Mouse (Mus musculus) kidney, adult 2 months (tissue): ENCODE data around the gene Mfsd5. TPM values are rescaled to one million over a fixed set of nuclear protein-coding genes. Genes with fewer than 3 reads are reported as not detected.
A peak's percentile ranks its signal among the peaks of the same experiment; 100 is the strongest.

Source experiments
- DNase-seq: peaks from one replicate; pipeline ENCODE4 v3.0.0; 2021
- H3K27ac ChIP-seq: fragments of 200-500 bp; 2 replicates; pipeline ENCODE4 v1.5.1; 2012; ENCODE audit warnings: low read depth, low read length, control low read depth, inconsistent platforms; ENCODE audit not compliant: insufficient read depth
- H3K27me3 ChIP-seq: fragments of 200-500 bp; replicated peaks from 2 replicates; pipeline ENCODE4 v1.6.1; 2012; ENCODE audit warnings: mild to moderate bottlenecking, moderate library complexity, low read length, inconsistent platforms; ENCODE audit not compliant: control insufficient read depth, insufficient read depth
- H3K36me3 ChIP-seq: fragments of 200-500 bp; 2 replicates; pipeline ENCODE4 v1.6.1; 2012; ENCODE audit warnings: mild to moderate bottlenecking, moderate library complexity, low read length, inconsistent platforms; ENCODE audit not compliant: control insufficient read depth, insufficient read depth
- H3K4me1 ChIP-seq: fragments of 200-500 bp; 2 replicates; pipeline ENCODE4 v1.6.1; 2011; ENCODE audit warnings: low read length; ENCODE audit not compliant: control insufficient read depth, insufficient read depth
- H3K4me3 ChIP-seq: fragments of 200-500 bp; 2 replicates; pipeline ENCODE4 v1.5.1; 2011; ENCODE audit warnings: mild to moderate bottlenecking, low read depth, low read length, control low read depth; ENCODE audit not compliant: insufficient read depth
- CTCF ChIP-seq: fragments of 200-500 bp; conservative IDR thresholded peaks from 2 replicates; pipeline ENCODE4 v1.5.1; 2011; ENCODE audit warnings: low read depth, mild to moderate bottlenecking, control low read depth, low read length, moderate library complexity, mixed read lengths; ENCODE audit not compliant: insufficient read depth, insufficient read length
- POLR2A ChIP-seq: fragments of 200-500 bp; IDR thresholded peaks from one replicate; pipeline ENCODE4 v1.6.1; 2011; ENCODE audit warnings: low read depth, low read length, control low read depth
- WGBS: fragments of 180-500 bp; shearing (Covaris S2); methylation state at CpG from one replicate; pipeline ENCODE4 v1.1.7; 2018; 5-methylcytosine and 5-hydroxymethylcytosine counted together
- polyA plus RNA-seq: library from polyadenylated mRNA; depleted of rRNA; stranded (reverse); fragments of >200 nt; gene quantifications from 2 replicates; pipeline ENCODE4 v1.2.3, GENCODE M21; 2012

Mfsd5 gene
- polyA plus RNA-seq, 1 experiment: 66.5 TPM

- 88% methylated on average over 14 of the region's 14 CpGs for WGBS
Observed at GRCm38 (mm10) chr15:102238543-102239259, 40.6 kb upstream of the Mfsd5 start.

GRCm38 (mm10) chr15:102239260-102239590, 40.0 kb upstream of the Mfsd5 start:
- H3K4me1 ChIP-seq: peaks cover 7% of the 10 kb centered on the region; the same call in 1 of the 2 replicates

More at GRCm38 (mm10) chr15:102238543-102239259, 40.6 kb upstream of the Mfsd5 start:
- Histone ChIP-seq H3K27me3 (no peaks in the 10 kb centered on the region), H3K4me3 (no peak overlapping the region), H3K4me1 (peaks cover 3% of the 10 kb centered on the region; the same call in 1 of the 2 replicates), H3K27ac (no peak overlapping the region), H3K36me3 (no peaks in the 10 kb centered on the region)
- TF ChIP-seq POLR2A (no peak), CTCF (no peak)
- DNase-seq: no peak

GRCm38 (mm10) chr15:102239851-102240250, 39.4 kb upstream of the Mfsd5 start:
- H3K4me1 ChIP-seq: peaks cover 7% of the 10 kb centered on the region; the same call in 1 of the 2 replicates

More at GRCm38 (mm10) chr15:102239260-102239590, 40.0 kb upstream of the Mfsd5 start:
- DNase-seq: peak; percentile 85
- Histone ChIP-seq H3K27me3 (no peaks in the 10 kb centered on the region), H3K4me3 (no peak overlapping the region), H3K36me3 (no peaks in the 10 kb centered on the region), H3K27ac (no peak overlapping the region)
- 17% methylated on average over 9 of the region's 9 CpGs for WGBS
- TF ChIP-seq POLR2A: no peak
- peak; percentile 82 for TF ChIP-seq CTCF

GRCm38 (mm10) chr15:102240607-102241006, 38.6 kb upstream of the Mfsd5 start:
- TF ChIP-seq CTCF (no peak), POLR2A (no peak)
- H3K36me3 ChIP-seq: no peaks in the 10 kb centered on the region
- H3K4me1 ChIP-seq: peaks cover 7% of the 10 kb centered on the region; the same call in 1 of the 2 replicates
- H3K27ac ChIP-seq: peak overlapping the region; percentile 75
- WGBS: 70% methylated on average over 4 of the region's 4 CpGs
- DNase-seq: peak; percentile 85
- H3K27me3 ChIP-seq: no peaks in the 10 kb centered on the region
- no peak overlapping the region for H3K4me3 ChIP-seq

More at GRCm38 (mm10) chr15:102239851-102240250, 39.4 kb upstream of the Mfsd5 start:
- no peak for DNase-seq
- 56% methylated on average over 11 of the region's 11 CpGs for WGBS
- Histone ChIP-seq H3K27me3 (no peaks in the 10 kb centered on the region), H3K36me3 (no peaks in the 10 kb centered on the region), H3K4me3 (no peak overlapping the region), H3K27ac (peak overlapping the region; percentile 41; the same call in 1 of the 2 replicates)
- TF ChIP-seq CTCF (no peak), POLR2A (no peak)

GRCm38 (mm10) chr15:102242404-102243228, 36.6 kb upstream of the Mfsd5 start:
- peak overlapping the region; percentile 75 for H3K27ac ChIP-seq
- no peak for DNase-seq
- peaks cover 7% of the 10 kb centered on the region; the same call in 1 of the 2 replicates for H3K4me1 ChIP-seq
- H3K27me3 ChIP-seq: no peaks in the 10 kb centered on the region
- TF ChIP-seq CTCF (no peak), POLR2A (no peak)
- no peak overlapping the region for H3K4me3 ChIP-seq
- H3K36me3 ChIP-seq: no peaks in the 10 kb centered on the region
- 61% methylated on average over 12 of the region's 12 CpGs for WGBS

- H3K27me3 ChIP-seq: no peaks in the 10 kb centered on the region
- peak; percentile 71 for DNase-seq
- H3K27ac ChIP-seq: peak overlapping the region; percentile 75
- TF ChIP-seq POLR2A: no peak
- TF ChIP-seq CTCF: no peak
- peaks cover 8% of the 10 kb centered on the region for H3K4me1 ChIP-seq
- WGBS: 36% methylated on average over 22 of the region's 22 CpGs
- H3K4me3 ChIP-seq: peak overlapping the region; percentile 42
- no peaks in the 10 kb centered on the region for H3K36me3 ChIP-seq
Observed at GRCm38 (mm10) chr15:102243229-102244190, 35.7 kb upstream of the Mfsd5 start.
